Mouse (Mus musculus): ENCODE measurements at regions not wholly inside any gene's neighbourhood (a gene's known extent, or its start where the extent isn't known, plus 50 kb on each side); places are given as distances from the start of the nearest gene placed in this dataset.

DNA sequence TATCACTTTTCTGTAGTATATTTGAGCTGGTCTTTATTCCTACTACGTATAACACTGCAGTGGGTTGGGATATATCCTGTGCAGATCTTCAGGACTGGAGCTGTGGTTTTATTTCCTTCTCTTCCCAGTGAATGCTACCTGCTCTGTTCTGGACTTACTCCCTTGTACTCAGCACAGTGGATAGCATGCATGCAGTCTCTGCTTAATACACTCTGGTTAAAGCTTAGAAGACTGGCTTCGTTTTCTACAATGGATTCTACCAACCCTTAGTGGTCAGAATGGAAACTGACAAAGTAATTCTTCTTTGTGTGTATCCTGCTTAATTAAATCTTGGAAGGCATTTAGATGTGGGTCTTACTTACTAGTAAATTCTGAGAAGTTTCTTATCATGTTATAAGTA, 292.3 kb downstream of the 1700017N19Rik start:
- no peak for TF ChIP-seq CTCF (IDR thresholded peaks at IDR 0.05; ENCODE audit: control insufficient read depth, insufficient read depth, insufficient replicate concordance, low read depth, low read length)
- TF ChIP-seq POLR2A (IDR thresholded peaks at IDR 0.05; ENCODE audit: control insufficient read depth, low read depth, low read length) = no peak

All from testis, adult 2 months (tissue).